Mouse (Mus musculus) limb, embryonic 12.5 days (tissue): Measurements from ENCODE around the gene Duox1. TPM values are rescaled to one million over a fixed set of nuclear protein-coding genes. Genes with fewer than 3 reads are reported as not detected.
"Not testable (repeated sequence)": the region's sequence is repeated elsewhere in the genome, so short reads cannot be mapped to it uniquely, and the experiment has no call there.

Experiments used
- ATAC-seq: fragments of 200-750 bp; cut with Nextera tagmentation; 2 replicates; pipeline ENCODE4 v1.8.0; 2017; ENCODE audit warnings: low read depth, moderate TSS enrichment; ENCODE audit not compliant: insufficient number of reproducible peaks, insufficient read depth, low FRiP score, low TSS enrichment
- H3K27ac ChIP-seq: fragments of 300-500 bp; sonication (generic); 2 replicates; pipeline ENCODE4 v1.5.1; 2016; ENCODE audit warnings: mild to moderate bottlenecking, moderate library complexity
- H3K27me3 ChIP-seq: fragments of 300-500 bp; sonication (generic); 2 replicates; pipeline ENCODE4 v1.6.1; 2016; ENCODE audit warnings: mild to moderate bottlenecking, moderate library complexity
- H3K36me3 ChIP-seq: fragments of 300-500 bp; sonication (generic); 2 replicates; pipeline ENCODE4 v1.6.1; 2016; ENCODE audit warnings: mild to moderate bottlenecking, moderate library complexity
- H3K4me1 ChIP-seq: fragments of 300-500 bp; sonication (generic); replicated peaks from 2 replicates; pipeline ENCODE4 v1.6.1; 2016
- H3K4me2 ChIP-seq: fragments of 300-500 bp; sonication (generic); 2 replicates; pipeline ENCODE4 v1.6.1; 2016; ENCODE audit warnings: mild to moderate bottlenecking, moderate library complexity
- H3K4me3 ChIP-seq: fragments of 300-500 bp; sonication (generic); replicated peaks from 2 replicates; pipeline ENCODE4 v1.5.1; 2016; ENCODE audit warnings: mild to moderate bottlenecking
- H3K9ac ChIP-seq: fragments of 300-500 bp; sonication (generic); replicated peaks from 2 replicates; pipeline ENCODE4 v1.6.1; 2016; ENCODE audit warnings: mild to moderate bottlenecking, moderate library complexity
- H3K9me3 ChIP-seq: fragments of 300-500 bp; sonication (generic); 2 replicates; pipeline ENCODE4 v1.6.1; 2016; ENCODE audit warnings: mild to moderate bottlenecking, moderate library complexity
- WGBS: fragments of 180-500 bp; shearing (Covaris S2); methylation state at CpG from one replicate; pipeline ENCODE4 v1.1.7; 2016; 5-methylcytosine and 5-hydroxymethylcytosine counted together
- polyA plus RNA-seq: library from polyadenylated mRNA; unstranded; fragments of >200 nt; fragmentation: Nextera tagmentation; extraction: Ambion mirVana; gene quantifications from 2 replicates; pipeline ENCODE4 v1.2.1, GENCODE M21; 2016

Gene Duox1
- polyA plus RNA-seq, 1 experiment from 2014 or later: 0.13 TPM

GRCm38 (mm10) chr2:122377751-122378246 lies 62.3 kb downstream of the Duox1 start:
- Histone ChIP-seq H3K9ac (peak overlapping the region; percentile 68), H3K27me3 (no peaks in the 10 kb centered on the region), H3K36me3 (no peaks in the 10 kb centered on the region), H3K4me2 (peak overlapping the region; percentile 45), H3K9me3 (no peaks in the 10 kb centered on the region), H3K27ac (peak overlapping the region; percentile 93), H3K4me3 (peak overlapping the region; percentile 58), H3K4me1 (no peaks in the 10 kb centered on the region)
- peak; percentile 84 for ATAC-seq
- under 1% methylated on average over 26 of the region's 26 CpGs for WGBS

GRCm38 (mm10) chr2:122378421-122379291 lies 63.2 kb downstream of the Duox1 start:
- no peak for ATAC-seq
- Histone ChIP-seq H3K4me1 (no peaks in the 10 kb centered on the region), H3K4me3 (peak overlapping the region; percentile 58), H3K27ac (no peak overlapping the region), H3K36me3 (no peaks in the 10 kb centered on the region), H3K4me2 (peak overlapping the region; percentile 45), H3K9me3 (no peaks in the 10 kb centered on the region), H3K9ac (no peak overlapping the region), H3K27me3 (no peaks in the 10 kb centered on the region)
- 16% methylated on average over 8 of the region's 8 CpGs for WGBS

- Histone ChIP-seq H3K9me3 (no peaks in the 10 kb centered on the region), H3K36me3 (no peaks in the 10 kb centered on the region), H3K4me2 (no peak overlapping the region), H3K4me1 (no peaks in the 10 kb centered on the region), H3K9ac (no peak overlapping the region), H3K27me3 (no peaks in the 10 kb centered on the region), H3K4me3 (no peak overlapping the region), H3K27ac (no peak overlapping the region)
- no peak for ATAC-seq
- WGBS: 38% methylated on average over 2 of the region's 2 CpGs
Measured at GRCm38 (mm10) chr2:122379292-122379650, 63.8 kb downstream of the Duox1 start.

GRCm38 (mm10) chr2:122380768-122381311 lies 65.4 kb downstream of the Duox1 start:
- no peaks in the 10 kb centered on the region for H3K27me3 ChIP-seq
- H3K4me1 ChIP-seq: no peaks in the 10 kb centered on the region
- no peaks in the 10 kb centered on the region for H3K36me3 ChIP-seq
- no peaks in the 10 kb centered on the region for H3K9me3 ChIP-seq
- no peak for ATAC-seq
- WGBS: 13% methylated on average over 11 of the region's 11 CpGs
- H3K27ac ChIP-seq: no peak overlapping the region
- H3K4me3 ChIP-seq: peak overlapping the region; percentile 25
- H3K4me2 ChIP-seq: peak overlapping the region; percentile 50
- H3K9ac ChIP-seq: no peak overlapping the region

- Histone ChIP-seq H3K4me3 (no peak overlapping the region), H3K27ac (no peak overlapping the region), H3K9me3 (no peaks in the 10 kb centered on the region), H3K36me3 (no peaks in the 10 kb centered on the region), H3K9ac (no peak overlapping the region), H3K4me1 (no peaks in the 10 kb centered on the region), H3K4me2 (no peak overlapping the region), H3K27me3 (no peaks in the 10 kb centered on the region)
- WGBS: 78% methylated on average over 16 of the region's 16 CpGs
- ATAC-seq: no peak
Measured at GRCm38 (mm10) chr2:122381329-122382103, 66.0 kb downstream of the Duox1 start.

GRCm38 (mm10) chr2:122382121-122382520 lies 66.6 kb downstream of the Duox1 start:
- H3K9ac ChIP-seq: no peak overlapping the region
- WGBS: 76% methylated on average over 6 of the region's 6 CpGs
- no peaks in the 10 kb centered on the region for H3K4me1 ChIP-seq
- H3K36me3 ChIP-seq: no peaks in the 10 kb centered on the region
- H3K4me3 ChIP-seq: no peak overlapping the region
- no peak overlapping the region for H3K4me2 ChIP-seq
- H3K9me3 ChIP-seq: no peaks in the 10 kb centered on the region
- no peak overlapping the region for H3K27ac ChIP-seq
- ATAC-seq: no peak
- no peaks in the 10 kb centered on the region for H3K27me3 ChIP-seq

GRCm38 (mm10) chr2:122385095-122385494 lies 69.6 kb downstream of the Duox1 start:
- no peaks in the 10 kb centered on the region for H3K36me3 ChIP-seq
- H3K4me2 ChIP-seq: no peak overlapping the region
- no peaks in the 10 kb centered on the region for H3K27me3 ChIP-seq
- no peaks in the 10 kb centered on the region for H3K4me1 ChIP-seq
- no peak for ATAC-seq
- no peak overlapping the region for H3K9ac ChIP-seq
- no peak overlapping the region for H3K27ac ChIP-seq
- 38% methylated on average over 3 of the region's 3 CpGs for WGBS
- no peak overlapping the region for H3K4me3 ChIP-seq
- no peaks in the 10 kb centered on the region for H3K9me3 ChIP-seq

GRCm38 (mm10) chr2:122387135-122387534 lies 71.7 kb downstream of the Duox1 start:
- not testable (repeated sequence) for ATAC-seq, H3K36me3 ChIP-seq
- 93% methylated on average over 3 of the region's 3 CpGs for WGBS

GRCm38 (mm10) chr2:122396150-122396549 lies 80.7 kb downstream of the Duox1 start:
- Histone ChIP-seq H3K27me3 (no peaks in the 10 kb centered on the region), H3K9me3 (no peaks in the 10 kb centered on the region), H3K4me3 (no peak overlapping the region), H3K36me3 (no peaks in the 10 kb centered on the region), H3K27ac (no peak overlapping the region), H3K4me2 (no peak overlapping the region), H3K9ac (no peak overlapping the region), H3K4me1 (no peaks in the 10 kb centered on the region)
- WGBS: 87% methylated on average over 1 of the region's 1 CpGs
- no peak for ATAC-seq

More at GRCm38 (mm10) chr2:122387135-122387534, 71.7 kb downstream of the Duox1 start:
- H3K9me3 ChIP-seq, H3K4me1 ChIP-seq, H3K27me3 ChIP-seq, H3K27ac ChIP-seq, H3K9ac ChIP-seq, H3K4me3 ChIP-seq, H3K4me2 ChIP-seq: not testable (repeated sequence)
